Mouse (Mus musculus) liver, adult 2 months (tissue): ENCODE measurements around the gene Orc2. TPM values are rescaled to one million over a fixed set of nuclear protein-coding genes. Genes with fewer than 3 reads are reported as not detected.

ENCODE experiments used
- DNase-seq: peaks from one replicate; pipeline ENCODE4 v3.0.0-alpha.2; 2011; ENCODE audit warnings: low read depth, low spot score; ENCODE audit errors: extremely low read depth
- H3K27ac ChIP-seq: fragments of 200-500 bp; replicated peaks from 2 replicates; pipeline ENCODE4 v1.5.1; 2012; ENCODE audit warnings: low read depth, mild to moderate bottlenecking, control low read depth, inconsistent platforms, low read length; ENCODE audit not compliant: insufficient read depth
- H3K27me3 ChIP-seq: fragments of 200-500 bp; 2 replicates; pipeline ENCODE4 v1.6.1; 2012; ENCODE audit warnings: mild to moderate bottlenecking, moderate library complexity, low read length, inconsistent platforms; ENCODE audit not compliant: control insufficient read depth, insufficient read depth
- H3K36me3 ChIP-seq: fragments of 200-500 bp; 2 replicates; pipeline ENCODE4 v1.6.1; 2012; ENCODE audit warnings: low read length, inconsistent platforms; ENCODE audit not compliant: control insufficient read depth, insufficient read depth
- H3K4me1 ChIP-seq: fragments of 200-500 bp; 2 replicates; pipeline ENCODE4 v1.6.1; 2011; ENCODE audit warnings: low read length; ENCODE audit not compliant: control insufficient read depth, insufficient read depth
- H3K4me3 ChIP-seq: fragments of 200-500 bp; 2 replicates; pipeline ENCODE4 v1.5.1; 2011; ENCODE audit warnings: low read depth, mild to moderate bottlenecking, control low read depth, low read length, moderate library complexity; ENCODE audit not compliant: insufficient read depth
- H3K79me2 ChIP-seq: fragments of 200-500 bp; 2 replicates; pipeline ENCODE4 v1.6.1; 2012; ENCODE audit warnings: inconsistent platforms, mild to moderate bottlenecking, low read length, moderate library complexity; ENCODE audit not compliant: control insufficient read depth, insufficient read depth
- H3K9ac ChIP-seq: fragments of 200-500 bp; 2 replicates; pipeline ENCODE4 v1.6.1; 2012; ENCODE audit warnings: low read depth, mild to moderate bottlenecking, control low read depth, inconsistent platforms, low read length
- CTCF ChIP-seq: fragments of 200-500 bp; IDR thresholded peaks from 2 replicates; pipeline ENCODE4 v1.5.1; 2011; ENCODE audit warnings: low read depth, low read length, control low read depth
- POLR2A ChIP-seq: fragments of 200-500 bp; IDR thresholded peaks from 2 replicates; pipeline ENCODE4 v1.6.1; 2011; ENCODE audit warnings: low read length, control low read depth; ENCODE audit not compliant: insufficient read depth; ENCODE audit errors: extremely low read depth
- whole genome bisulfite sequencing: fragments of 180-500 bp; shearing (Covaris S2); methylation state at CpG from one replicate; pipeline ENCODE4 v1.1.7; 2018; 5-methylcytosine and 5-hydroxymethylcytosine counted together
- polyA plus RNA-seq: library from polyadenylated mRNA; depleted of rRNA; stranded (reverse); fragments of >200 nt; gene quantifications from 2 replicates; pipeline ENCODE4 v1.2.3, GENCODE M21; 2012
- total RNA-seq: library from RNA; depleted of rRNA; stranded (reverse); fragments of >200 nt; gene quantifications from 2 replicates; pipeline ENCODE4 v1.2.3, GENCODE M21; 2014

The Orc2 gene
- total and polyA plus RNA-seq, 2 experiments, result 1.6 to 5.2 TPM

- Histone ChIP-seq H3K4me1 (peaks cover 15% of the 10 kb centered on the region), H3K27me3 (no peaks in the 10 kb centered on the region), H3K4me3 (peak within 1 kb of the TSS; percentile 92), H3K27ac (peak within 1 kb of the TSS; percentile 99), H3K79me2 (peaks cover 12% of the 10 kb centered on the region; the same call in 1 of the 2 replicates), H3K36me3 (peaks cover 24% of the 10 kb centered on the region), H3K9ac (peak within 1 kb of the TSS; percentile 97)
- peak; percentile 85 for DNase-seq
- WGBS, result under 1% methylated on average over 79 of the region's 79 CpGs
- TF ChIP-seq CTCF (no peak), POLR2A (peak; percentile 93; the same call in 1 of the 2 replicates)
Observed at GRCm38 (mm10) chr1:58423371-58424248, 81.3 kb downstream of the Orc2 start, which contains the start of gene Clk1. Gene Clk1 (minus strand): TSS chr1:58424066.

GRCm38 (mm10) chr1:58422879-58423278, 82.0 kb downstream of the Orc2 start:
- Histone ChIP-seq H3K4me1 (peaks cover 18% of the 10 kb centered on the region), H3K27me3 (no peaks in the 10 kb centered on the region), H3K79me2 (peaks cover 12% of the 10 kb centered on the region; the same call in 1 of the 2 replicates), H3K27ac (peak overlapping the region; percentile 99), H3K36me3 (peaks cover 31% of the 10 kb centered on the region), H3K9ac (peak overlapping the region; percentile 97), H3K4me3 (peak overlapping the region; percentile 92)
- WGBS, result under 1% methylated on average over 13 of the region's 13 CpGs
- peak; percentile 85 for DNase-seq
- TF ChIP-seq CTCF (no peak), POLR2A (no peak)

- H3K27ac ChIP-seq, result no peak overlapping the region
- H3K9ac ChIP-seq, result no peak overlapping the region
- WGBS, result 11% methylated on average over 7 of the region's 7 CpGs
- no peaks in the 10 kb centered on the region for H3K27me3 ChIP-seq
- TF ChIP-seq CTCF (no peak), POLR2A (no peak)
- peaks cover 18% of the 10 kb centered on the region for H3K4me1 ChIP-seq
- H3K79me2 ChIP-seq, result peaks cover 12% of the 10 kb centered on the region; the same call in 1 of the 2 replicates
- DNase-seq, result no peak
- H3K4me3 ChIP-seq, result no peak overlapping the region
- peaks cover 50% of the 10 kb centered on the region for H3K36me3 ChIP-seq
Observed at GRCm38 (mm10) chr1:58420961-58421360, 83.9 kb downstream of the Orc2 start.

GRCm38 (mm10) chr1:58420032-58420431, 84.9 kb downstream of the Orc2 start:
- Histone ChIP-seq H3K79me2 (peaks cover 12% of the 10 kb centered on the region; the same call in 1 of the 2 replicates), H3K27me3 (no peaks in the 10 kb centered on the region), H3K36me3 (peaks cover 57% of the 10 kb centered on the region), H3K4me3 (no peak overlapping the region), H3K9ac (no peak overlapping the region), H3K4me1 (peaks cover 18% of the 10 kb centered on the region), H3K27ac (no peak overlapping the region)
- no peak for DNase-seq
- 27% methylated on average over 10 of the region's 10 CpGs for WGBS
- TF ChIP-seq POLR2A (no peak), CTCF (no peak)

GRCm38 (mm10) chr1:58416048-58416447, 88.9 kb downstream of the Orc2 start:
- TF ChIP-seq CTCF, result no peak
- no peak for TF ChIP-seq POLR2A
- Histone ChIP-seq H3K9ac (no peak overlapping the region), H3K36me3 (peaks cover 87% of the 10 kb centered on the region), H3K4me1 (peaks cover 10% of the 10 kb centered on the region), H3K27me3 (no peaks in the 10 kb centered on the region), H3K4me3 (no peak overlapping the region), H3K79me2 (peaks cover 2% of the 10 kb centered on the region; the same call in 1 of the 2 replicates), H3K27ac (no peak overlapping the region)
- 79% methylated on average over 2 of the region's 2 CpGs for WGBS
- no peak for DNase-seq
